Mouse (Mus musculus) megakaryocyte, embryonic 14.5 days (primary cell): ENCODE results near the gene Adipoq. TPM values are rescaled to one million over a fixed set of nuclear protein-coding genes. Genes with fewer than 3 reads are reported as not detected.
A peak's percentile ranks its signal among the peaks of the same experiment; 100 is the strongest.
"Not testable (repeated sequence)": the region's sequence is repeated elsewhere in the genome, so short reads cannot be mapped to it uniquely, and the experiment has no call there.

Experiments used
- H3K27me3 ChIP-seq: replicated peaks from 2 replicates; pipeline ENCODE3; 2012; ENCODE audit warnings: inconsistent platforms
- H3K36me3 ChIP-seq: replicated peaks from 2 replicates; pipeline ENCODE3; 2012; ENCODE audit warnings: low read length, inconsistent platforms, mixed read lengths
- H3K4me1 ChIP-seq: 2 replicates; pipeline ENCODE4 v1.6.1; 2012; ENCODE audit warnings: inconsistent platforms
- H3K4me3 ChIP-seq: replicated peaks from 2 replicates; pipeline ENCODE3; 2012; ENCODE audit warnings: moderate library complexity, mild to moderate bottlenecking, inconsistent platforms
- H3K9me3 ChIP-seq: 2 replicates; pipeline ENCODE4 v1.6.1; 2012; ENCODE audit warnings: inconsistent platforms
- FLI1 ChIP-seq: IDR thresholded peaks from 2 replicates; pipeline ENCODE4 v1.6.1; 2012; ENCODE audit warnings: low read length, inconsistent platforms, mixed read lengths
- GATA1 ChIP-seq: IDR thresholded peaks from 3 replicates; pipeline ENCODE4 v1.6.1; 2012; ENCODE audit warnings: mixed read lengths, low read length, inconsistent platforms, borderline replicate concordance
- polyA plus RNA-seq: library from polyadenylated mRNA; stranded (reverse); fragments of >175 nt; gene quantifications from 2 replicates; pipeline ENCODE4 v1.2.3, GENCODE M21; 2012; ENCODE audit warnings: low replicate concordance; ENCODE audit not compliant: insufficient read depth

Gene Adipoq
- polyA plus RNA-seq, 1 experiment, result not detected

DNA sequence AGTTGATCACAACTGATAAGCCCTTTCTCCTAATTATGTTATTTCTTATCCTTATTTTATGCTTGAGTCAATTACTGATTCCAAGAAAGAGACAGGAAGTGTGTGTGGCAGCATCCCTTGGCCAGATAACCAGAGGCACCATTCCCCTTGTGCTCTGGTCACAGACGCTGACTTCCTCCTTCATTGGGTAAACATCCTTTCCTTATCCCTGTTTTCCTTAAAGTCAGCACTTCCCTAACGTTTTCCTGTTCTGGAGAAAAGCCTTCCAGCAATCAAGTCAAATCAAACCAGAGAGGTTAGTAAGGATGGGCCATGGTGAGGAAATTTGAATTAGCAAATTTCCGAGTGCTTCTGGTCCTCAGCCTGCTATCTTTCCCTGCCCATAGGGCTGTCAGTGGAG is 29.6 kb downstream of the Adipoq start:
- peaks cover 18% of the 10 kb centered on the region for H3K27me3 ChIP-seq
- H3K9me3 ChIP-seq, result peaks cover 14% of the 10 kb centered on the region
- H3K4me3 ChIP-seq, result peak overlapping the region; percentile 62
- H3K36me3 ChIP-seq, result no peaks in the 10 kb centered on the region
- no peak for TF ChIP-seq GATA1
- no peak for TF ChIP-seq FLI1
- H3K4me1 ChIP-seq, result peaks cover 23% of the 10 kb centered on the region

DNA sequence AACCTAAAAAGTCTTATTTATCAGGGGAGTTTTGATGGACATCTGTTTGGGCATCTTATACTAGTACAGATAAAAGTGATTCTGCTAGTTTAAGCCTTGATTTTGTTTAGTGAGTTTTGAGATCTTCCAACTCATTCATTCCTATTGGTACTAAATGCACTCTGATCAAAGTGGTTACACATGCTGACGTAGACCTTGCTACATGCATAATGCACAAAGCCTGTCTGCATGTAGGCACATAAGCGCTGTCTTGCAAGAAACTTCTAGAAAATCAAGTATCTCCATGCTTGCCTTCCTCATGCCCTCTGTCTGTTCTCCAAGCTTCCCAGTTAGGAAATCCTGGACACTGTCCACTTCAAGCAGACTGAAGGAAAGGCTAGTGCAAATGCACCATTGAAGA is 31.5 kb downstream of the Adipoq start:
- Histone ChIP-seq H3K4me1 (peaks cover 38% of the 10 kb centered on the region), H3K36me3 (no peaks in the 10 kb centered on the region), H3K27me3 (peaks cover 15% of the 10 kb centered on the region), H3K4me3 (no peak overlapping the region), H3K9me3 (peaks cover 5% of the 10 kb centered on the region)
- no peak for TF ChIP-seq FLI1
- no peak for TF ChIP-seq GATA1

GRCm38 (mm10) chr16:23178796-23179195 is 32.5 kb downstream of the Adipoq start:
- no peaks in the 10 kb centered on the region for H3K36me3 ChIP-seq
- H3K4me1 ChIP-seq, result peaks cover 38% of the 10 kb centered on the region
- H3K27me3 ChIP-seq, result peaks cover 13% of the 10 kb centered on the region
- no peak overlapping the region for H3K4me3 ChIP-seq
- TF ChIP-seq FLI1 (no peak), GATA1 (no peak)
- H3K9me3 ChIP-seq, result no peaks in the 10 kb centered on the region

DNA sequence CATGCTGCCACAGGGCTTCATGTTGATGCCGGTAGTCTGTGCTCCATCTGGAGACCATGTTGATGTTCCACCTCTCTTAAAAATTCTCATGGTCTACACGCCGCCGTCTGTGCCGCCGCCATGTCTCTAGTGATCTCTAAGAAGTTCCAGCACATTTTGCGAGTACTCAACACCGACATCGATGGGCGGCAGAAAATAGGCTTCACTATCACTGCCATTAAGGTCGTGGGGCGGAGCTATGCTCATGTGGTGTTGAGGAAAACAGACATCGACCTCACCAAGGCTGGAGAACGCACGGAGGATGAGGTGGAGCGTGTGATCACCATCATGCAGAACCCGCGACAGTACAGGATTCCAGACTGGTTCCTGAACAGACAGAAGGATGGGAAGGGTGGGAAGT is 33.1 kb downstream of the Adipoq start:
- H3K9me3 ChIP-seq, H3K4me3 ChIP-seq, H3K36me3 ChIP-seq: not testable (repeated sequence)
- peaks cover 38% of the 10 kb centered on the region for H3K4me1 ChIP-seq
- H3K27me3 ChIP-seq, result peaks cover 13% of the 10 kb centered on the region

GRCm38 (mm10) chr16:23181054-23181453 is 34.7 kb downstream of the Adipoq start:
- no peak for TF ChIP-seq GATA1
- TF ChIP-seq FLI1, result no peak
- Histone ChIP-seq H3K27me3 (peaks cover 13% of the 10 kb centered on the region), H3K36me3 (no peaks in the 10 kb centered on the region), H3K9me3 (no peaks in the 10 kb centered on the region; the same call in 1 of the 2 replicates), H3K4me1 (peaks cover 26% of the 10 kb centered on the region), H3K4me3 (peak overlapping the region; percentile 38)

DNA sequence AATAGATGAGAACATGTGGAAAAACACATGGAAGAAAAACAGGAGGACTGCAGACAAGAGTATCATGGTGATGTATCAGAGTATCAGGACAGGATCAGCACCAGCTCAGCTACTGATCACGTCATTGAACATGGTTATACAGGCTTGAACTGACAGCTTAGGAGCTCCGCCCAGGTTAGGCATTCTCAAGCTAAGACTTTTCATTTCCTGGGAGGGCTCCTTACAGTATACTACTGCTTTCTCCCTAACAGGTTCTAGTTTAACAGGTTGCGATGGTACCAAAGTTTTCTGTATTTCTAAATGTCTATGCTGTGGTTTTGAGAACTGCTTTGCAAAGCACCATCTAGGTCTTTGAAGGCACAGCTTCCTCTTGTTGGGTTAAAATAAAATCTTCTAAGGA is 35.2 kb downstream of the Adipoq start:
- H3K36me3 ChIP-seq, result no peaks in the 10 kb centered on the region

GRCm38 (mm10) chr16:23181942-23182597 is 35.7 kb downstream of the Adipoq start:
- Histone ChIP-seq H3K4me1 (peaks cover 18% of the 10 kb centered on the region), H3K27me3 (peaks cover 13% of the 10 kb centered on the region), H3K36me3 (no peaks in the 10 kb centered on the region), H3K4me3 (no peak overlapping the region), H3K9me3 (no peaks in the 10 kb centered on the region; the same call in 1 of the 2 replicates)
- TF ChIP-seq GATA1, result no peak
- TF ChIP-seq FLI1, result no peak

More for the DNA sequence above, 35.2 kb downstream of the Adipoq start:
- TF ChIP-seq GATA1 (no peak), FLI1 (no peak)
- H3K4me3 ChIP-seq, result peak overlapping the region; percentile 59
- H3K4me1 ChIP-seq, result peaks cover 21% of the 10 kb centered on the region
- H3K9me3 ChIP-seq, result no peaks in the 10 kb centered on the region; the same call in 1 of the 2 replicates
- H3K27me3 ChIP-seq, result peaks cover 13% of the 10 kb centered on the region

- peaks cover 17% of the 10 kb centered on the region for H3K4me1 ChIP-seq
- no peaks in the 10 kb centered on the region for H3K27me3 ChIP-seq
- H3K4me3 ChIP-seq, result no peak overlapping the region
- H3K9me3 ChIP-seq, result peaks cover 17% of the 10 kb centered on the region
- TF ChIP-seq FLI1, result no peak
- TF ChIP-seq GATA1, result no peak
- H3K36me3 ChIP-seq, result no peaks in the 10 kb centered on the region
Measured at GRCm38 (mm10) chr16:23185824-23186223, 39.5 kb downstream of the Adipoq start.

- TF ChIP-seq GATA1 (no peak), FLI1 (no peak)
- no peaks in the 10 kb centered on the region for H3K27me3 ChIP-seq
Measured at GRCm38 (mm10) chr16:23186418-23186817, 40.1 kb downstream of the Adipoq start.

GRCm38 (mm10) chr16:23187983-23188382 is 41.6 kb downstream of the Adipoq start:
- TF ChIP-seq FLI1 (no peak), GATA1 (no peak)
- no peaks in the 10 kb centered on the region for H3K36me3 ChIP-seq

More at GRCm38 (mm10) chr16:23186418-23186817, 40.1 kb downstream of the Adipoq start:
- Histone ChIP-seq H3K4me3 (no peak overlapping the region), H3K9me3 (peaks cover 17% of the 10 kb centered on the region), H3K36me3 (no peaks in the 10 kb centered on the region), H3K4me1 (peaks cover 11% of the 10 kb centered on the region)

More at GRCm38 (mm10) chr16:23187983-23188382, 41.6 kb downstream of the Adipoq start:
- H3K4me3 ChIP-seq, result no peak overlapping the region
- no peaks in the 10 kb centered on the region for H3K4me1 ChIP-seq
- peaks cover 17% of the 10 kb centered on the region for H3K9me3 ChIP-seq
- no peaks in the 10 kb centered on the region for H3K27me3 ChIP-seq
